Mouse (Mus musculus): ENCODE results near the gene Zfp423.

DNA sequence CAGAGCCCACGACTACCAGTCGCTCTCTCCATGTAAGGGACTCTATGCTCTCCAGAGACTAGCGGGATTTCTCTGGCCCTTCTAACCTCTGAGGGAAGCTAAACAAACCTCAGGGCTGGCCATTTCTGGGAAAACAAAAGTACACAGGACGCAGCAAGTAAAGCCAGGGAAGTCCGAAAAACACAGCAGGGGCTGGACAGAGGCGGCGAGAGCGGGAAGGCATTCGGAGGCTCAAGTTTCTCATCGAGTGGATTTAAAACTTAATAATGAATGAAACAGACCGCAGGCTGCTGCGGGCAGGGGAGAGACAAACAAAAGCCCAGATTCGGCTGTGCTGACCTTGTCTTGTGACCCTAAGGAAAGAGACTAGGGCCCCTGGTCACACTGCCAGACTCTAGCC is 175.2 kb downstream of the Zfp423 start:
- TF ChIP-seq TAL1 (IDR thresholded peaks at IDR 0.05; ENCODE audit: low read length) (no peak), GATA1 (IDR thresholded peaks at IDR 0.05; ENCODE audit: low read length) (no peak)
